Mouse (Mus musculus) CD8-positive naive resting alpha-beta T cell, adult 2 months (primary cell): Measurements from ENCODE around the gene Lrrc74a.
A peak's percentile ranks its signal among the peaks of the same experiment; 100 is the strongest.

Experiments used
- DNase-seq, 2 experiments: peaks; one replicate each; pipeline ENCODE4 v3.0.0; 2022; ENCODE audit warnings: low read depth in 2 of 2, low spot score in 2 of 2

The Lrrc74a gene

DNA sequence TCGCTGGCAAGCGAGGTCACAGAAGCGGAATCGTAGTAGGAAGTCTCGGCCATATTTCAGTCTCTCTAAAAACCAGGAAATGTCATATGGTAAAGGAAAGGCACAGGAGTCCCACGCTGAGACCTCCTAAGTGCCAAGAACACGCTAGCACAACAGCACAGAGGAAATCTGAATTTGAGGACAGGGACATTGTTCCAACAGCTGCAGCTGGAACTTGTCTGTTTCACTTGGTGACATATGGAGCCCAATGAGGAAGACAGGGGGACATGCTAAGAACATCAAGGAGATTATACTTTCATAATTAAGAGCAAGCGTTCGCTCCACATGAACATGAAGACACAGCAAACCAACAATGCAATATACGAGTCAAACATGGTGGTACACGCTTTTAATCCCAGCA lies 17.2 kb upstream of the Lrrc74a start:
- no peak for DNase-seq

DNA sequence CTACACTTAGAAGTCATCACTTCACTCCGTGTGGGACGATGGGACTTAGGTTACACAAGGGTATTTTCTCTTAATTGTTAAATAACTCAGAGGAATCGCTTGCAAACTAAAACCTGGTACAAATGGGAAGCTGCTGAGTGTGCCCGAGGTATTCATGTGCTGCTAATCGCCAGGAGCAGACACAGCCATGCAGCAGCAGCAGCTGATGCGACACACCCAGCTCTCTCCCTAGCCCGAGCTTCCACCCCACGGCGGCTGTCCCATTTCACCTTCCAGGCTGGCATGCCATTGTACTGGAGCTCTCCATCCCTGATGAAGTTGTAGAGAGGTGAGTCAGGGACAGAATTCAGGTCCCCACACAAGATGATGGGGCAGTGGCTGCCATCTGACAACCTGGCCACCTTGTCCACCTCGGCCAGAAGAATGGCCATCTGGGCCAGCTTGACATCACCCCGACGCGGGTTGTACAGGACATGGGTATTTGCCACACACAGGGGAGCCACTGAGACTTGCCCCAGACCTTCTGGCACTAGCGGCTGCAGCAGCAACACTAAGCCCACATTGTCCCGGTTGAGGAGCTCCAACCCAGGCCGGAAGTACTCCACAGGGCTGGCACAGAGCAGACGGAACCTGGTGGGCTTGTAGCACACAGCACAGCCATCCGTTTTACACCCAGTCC lies 14.1 kb upstream of the Lrrc74a start:
- no peak for DNase-seq

DNA sequence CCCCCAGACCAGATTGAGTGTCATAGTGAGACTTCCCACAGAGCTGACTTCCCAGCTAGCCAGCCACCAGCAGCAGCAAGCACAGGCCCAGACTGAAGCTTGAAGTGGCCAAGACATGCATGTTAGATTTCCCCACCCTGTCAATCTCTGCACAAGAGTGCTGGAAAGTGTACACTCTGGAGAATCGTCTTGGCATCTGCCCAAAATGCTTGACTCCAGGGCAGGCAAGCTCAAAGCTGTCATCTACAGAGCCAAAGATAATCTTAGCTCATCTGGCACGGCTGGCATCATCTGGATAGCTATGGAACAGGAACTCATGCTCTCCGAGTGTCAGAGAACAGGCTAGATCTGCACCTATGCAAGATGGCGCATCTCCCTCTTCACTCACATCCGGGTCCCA lies 12.7 kb upstream of the Lrrc74a start:
- no peak for DNase-seq

DNA sequence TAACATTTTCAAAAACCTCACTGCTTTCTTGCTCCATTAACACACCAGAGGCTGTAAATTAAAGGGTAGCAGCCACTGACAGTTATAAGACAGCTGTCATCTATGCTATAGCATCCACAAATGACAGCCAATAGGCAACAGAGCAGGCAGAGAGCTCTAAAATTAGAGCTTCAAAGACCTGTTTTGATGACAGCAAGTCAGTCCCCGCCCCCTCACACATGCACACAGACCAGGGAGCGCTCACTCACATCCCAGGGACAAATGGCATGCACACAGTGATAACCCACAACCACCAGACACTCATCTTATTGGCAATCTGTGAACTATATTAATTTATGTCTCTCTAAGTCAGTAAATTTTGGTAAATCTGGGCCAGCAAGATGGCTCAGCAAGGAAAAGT lies 9.9 kb upstream of the Lrrc74a start:
- DNase-seq = no peak

DNA sequence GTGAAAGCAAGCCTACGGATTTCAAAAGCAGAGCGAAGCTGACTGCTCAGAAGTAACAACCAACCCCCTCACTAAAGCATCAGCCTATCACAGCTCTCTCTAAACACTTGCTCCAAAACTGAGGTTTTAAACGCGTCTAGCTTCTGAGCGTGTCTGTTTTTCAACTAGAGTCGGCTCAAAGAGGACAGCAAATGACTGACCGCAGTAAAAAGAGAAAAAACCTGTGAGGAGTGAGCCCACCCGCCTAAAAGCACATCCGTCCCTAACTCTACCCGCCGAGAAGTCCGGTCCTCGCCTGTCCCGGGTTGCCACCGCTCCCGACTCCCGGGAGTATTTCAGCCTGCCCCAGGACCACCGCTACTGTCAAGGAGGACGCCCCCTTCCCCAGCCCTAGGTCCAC lies 8.5 kb upstream of the Lrrc74a start:
- DNase-seq = no peak

DNA sequence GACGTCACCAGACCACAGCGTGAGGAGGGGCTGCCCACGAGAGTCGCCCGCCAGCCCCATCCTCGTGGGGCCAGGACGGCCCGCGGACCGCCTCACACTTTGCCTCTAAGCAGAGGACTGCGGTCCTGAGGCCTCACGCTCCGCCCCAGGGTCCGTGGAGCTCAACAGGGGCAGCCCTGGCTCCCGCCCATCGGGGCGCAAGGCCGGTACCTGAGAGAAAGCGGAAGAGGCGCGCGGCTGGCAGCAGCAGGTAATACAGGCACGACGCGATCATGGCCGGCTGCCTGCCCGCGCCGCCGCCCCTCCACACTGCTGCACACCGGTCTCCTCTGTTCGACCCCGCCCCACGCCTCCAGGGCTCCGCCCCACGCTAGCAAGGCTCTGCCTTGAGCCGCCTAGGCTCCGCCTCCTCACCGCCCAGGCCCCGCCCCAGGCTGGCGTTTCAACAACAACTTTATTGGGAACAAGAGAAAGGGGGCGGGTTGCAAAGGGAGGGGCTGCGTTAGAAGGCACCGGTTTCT lies 8.0 kb upstream of the Lrrc74a start, which contains the start of gene Angel1:
Gene Angel1, minus strand, starts transcription at position 341 of the 521 bp plus-strand sequence.
- peak; percentile 98 to 99 for DNase-seq

DNA sequence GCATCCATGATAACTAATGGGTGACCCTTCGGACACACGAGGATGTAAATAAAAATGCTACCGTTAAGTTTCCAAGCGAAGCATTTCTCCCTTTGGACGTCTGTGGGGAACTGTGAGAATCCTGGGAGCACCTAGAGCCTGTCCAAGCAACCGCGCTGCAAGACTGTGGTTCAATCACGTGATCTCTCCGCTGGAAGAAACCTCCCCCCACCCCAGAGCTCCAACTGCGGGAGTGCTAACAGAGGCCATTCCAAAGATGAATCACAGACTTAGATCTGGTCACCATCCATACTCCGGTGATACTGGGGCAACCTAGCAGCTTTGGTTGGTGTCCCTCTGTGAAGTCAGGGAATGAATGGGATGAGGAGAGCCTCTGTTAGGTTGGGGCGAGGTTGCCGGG lies 26.9 kb downstream of the Lrrc74a start:
- DNase-seq = no peak

DNA sequence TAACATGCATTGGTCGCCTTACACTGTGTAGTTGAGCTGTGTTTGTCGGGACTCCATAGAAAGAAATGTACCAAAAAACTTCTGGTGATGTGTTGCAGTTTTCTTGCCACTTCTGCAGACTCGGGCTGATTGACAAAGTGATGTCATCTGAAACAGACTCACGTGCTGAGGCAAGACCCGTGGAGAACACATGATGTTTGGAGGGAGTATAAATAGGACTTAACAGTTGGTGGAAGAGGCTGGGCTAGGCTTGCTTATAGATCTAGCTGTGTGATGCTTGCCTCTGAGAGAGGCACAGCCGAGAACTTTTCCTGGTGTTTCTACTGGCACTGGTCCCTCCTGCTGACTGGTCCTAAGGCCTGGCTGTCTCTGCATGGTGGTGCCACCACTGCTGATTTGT lies 29.9 kb downstream of the Lrrc74a start:
- DNase-seq = no peak

DNA sequence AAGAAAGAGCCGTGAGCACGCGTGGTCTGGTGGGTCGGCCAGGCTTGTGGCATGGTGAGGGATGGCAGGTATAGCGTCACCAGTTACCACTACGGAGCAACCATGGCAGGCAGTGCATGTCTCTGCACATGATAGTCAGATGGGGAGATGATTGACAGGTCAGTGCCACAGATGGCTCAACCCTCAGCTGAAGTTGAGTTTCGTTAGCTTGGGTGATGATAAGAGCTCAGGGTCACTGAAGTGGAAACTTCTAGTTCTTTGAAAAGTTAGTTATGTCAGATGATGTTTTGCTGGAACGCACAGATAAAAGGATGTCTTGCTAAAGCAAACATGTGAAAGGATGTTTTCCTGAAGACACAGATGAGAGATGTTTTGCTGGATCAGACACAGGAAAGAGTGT lies 32.3 kb downstream of the Lrrc74a start:
- DNase-seq = no peak

DNA sequence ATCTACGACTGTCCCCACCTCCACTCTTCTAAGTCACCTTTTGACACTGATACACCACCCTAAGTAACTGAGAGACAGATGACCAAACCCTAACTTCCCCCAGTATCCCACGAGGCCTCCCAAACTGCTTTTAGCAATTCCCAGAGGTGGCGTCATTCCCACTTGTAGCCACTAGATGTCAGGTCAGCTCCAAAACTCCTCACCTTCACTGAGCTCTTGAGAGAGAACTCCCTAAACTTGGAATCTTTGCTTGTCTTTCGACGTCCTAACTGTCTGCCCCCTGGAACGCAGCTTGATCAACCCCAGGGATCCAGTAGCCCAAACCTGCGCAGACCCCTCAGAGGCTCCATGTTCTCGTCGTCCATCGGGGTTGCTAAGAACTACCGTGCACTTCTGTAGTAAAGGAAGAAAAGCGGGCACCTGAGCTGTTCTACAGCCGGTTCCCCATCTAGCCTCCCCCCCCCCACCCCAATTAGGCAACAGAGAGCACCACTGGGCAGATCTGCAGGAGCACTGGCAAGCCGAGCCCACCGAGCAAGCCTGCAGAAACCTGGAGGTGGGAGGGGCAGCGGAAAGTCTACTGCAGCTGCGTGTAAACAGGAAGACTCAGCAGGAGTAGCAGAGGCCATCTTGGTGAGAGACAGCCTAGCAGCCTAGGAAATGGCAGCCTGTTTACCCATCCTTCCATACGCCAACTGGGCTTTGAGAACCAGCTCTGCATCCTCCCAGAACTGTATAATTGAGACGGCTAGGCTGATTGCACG lies 33.9 kb downstream of the Lrrc74a start:
- peak in 1 of 2 experiments; percentile 15 for DNase-seq

DNA sequence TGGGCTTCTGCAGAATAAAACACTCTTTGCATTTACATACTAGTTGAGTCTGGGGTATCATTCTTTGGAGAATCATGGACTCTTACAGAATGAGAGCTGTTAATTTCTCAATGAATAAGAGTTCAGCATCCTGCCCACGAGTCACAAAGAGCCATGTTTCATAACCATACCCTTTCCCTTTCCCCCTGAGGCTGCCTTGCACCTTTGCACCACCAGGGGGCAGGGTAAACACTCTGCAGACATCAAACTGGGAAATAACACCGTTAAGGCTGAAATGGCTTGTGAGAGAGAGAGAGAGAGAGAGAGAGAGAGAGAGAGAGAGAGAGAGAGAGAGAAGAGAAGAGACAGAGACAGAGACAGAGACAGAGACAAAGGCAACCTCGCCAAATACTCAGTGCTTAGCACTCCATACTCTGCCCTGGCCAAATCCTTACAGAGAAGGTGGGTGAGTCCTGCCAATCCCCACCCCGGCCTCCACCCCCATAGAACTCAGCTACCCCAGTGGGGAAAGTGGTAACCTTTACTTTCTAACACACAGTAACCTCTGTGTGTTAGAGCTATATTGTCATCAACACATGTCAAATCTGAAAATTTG lies 34.9 kb downstream of the Lrrc74a start:
- DNase-seq = peak; percentile 80 to 90

DNA sequence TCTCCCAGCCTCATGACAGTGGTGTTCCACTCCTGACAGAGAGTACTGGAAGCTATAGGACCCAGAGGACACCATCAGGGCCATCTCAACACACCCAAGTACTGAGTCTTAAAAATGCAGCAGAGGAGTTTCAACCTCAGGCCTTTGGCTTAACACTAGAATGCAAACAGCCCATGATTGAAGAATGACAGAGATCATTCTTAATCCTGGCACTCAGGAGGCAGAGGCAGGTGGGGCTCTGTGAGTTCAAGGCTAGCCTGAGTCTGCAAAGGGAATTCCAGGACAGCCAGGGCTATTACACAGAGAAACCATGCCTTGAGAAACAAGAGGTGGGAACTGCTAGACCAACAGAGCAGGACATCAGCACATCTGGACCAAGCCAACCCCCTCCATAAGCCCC lies 35.6 kb downstream of the Lrrc74a start:
- DNase-seq = no peak

DNA sequence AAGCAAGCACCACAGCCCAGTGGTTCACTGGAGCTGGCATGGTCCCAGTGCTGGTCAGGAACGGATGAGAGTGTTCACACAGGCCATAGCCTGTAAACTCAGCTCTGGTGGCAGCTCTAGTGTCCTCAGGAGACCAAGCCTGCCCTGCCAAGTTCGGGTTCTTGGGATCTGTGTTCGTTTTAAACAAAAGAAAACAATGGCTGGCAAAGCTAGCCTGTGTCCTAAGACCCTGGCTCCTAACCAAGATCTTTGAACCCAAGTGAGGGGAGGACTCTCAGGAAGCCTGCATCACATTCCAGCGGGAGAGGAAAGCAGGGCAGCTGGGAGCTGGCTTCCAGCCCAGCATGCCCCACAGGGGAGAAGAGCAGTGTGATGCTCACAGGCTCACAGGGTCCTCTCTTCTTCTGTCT lies 36.1 kb downstream of the Lrrc74a start:
- DNase-seq = no peak

DNA sequence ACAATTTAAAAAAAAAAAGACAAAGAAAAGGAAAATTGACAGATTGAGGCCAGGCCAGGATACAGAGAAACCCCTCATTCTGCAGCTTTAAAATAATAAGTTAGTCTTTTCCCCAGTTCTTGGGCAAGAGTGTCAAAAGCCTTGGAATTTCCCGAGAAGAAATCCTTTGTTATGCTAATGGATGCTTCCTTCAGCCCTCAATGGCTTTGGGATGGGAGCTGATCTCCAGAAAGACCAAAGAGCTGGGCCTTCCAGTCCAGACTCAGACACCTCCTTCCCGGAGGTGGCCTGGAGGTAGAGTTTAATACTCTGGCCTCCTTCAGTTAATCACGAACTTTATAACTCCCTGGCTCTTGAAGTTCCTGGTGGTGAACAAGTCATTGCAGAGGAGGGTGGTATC lies 36.8 kb downstream of the Lrrc74a start:
- DNase-seq = no peak

DNA sequence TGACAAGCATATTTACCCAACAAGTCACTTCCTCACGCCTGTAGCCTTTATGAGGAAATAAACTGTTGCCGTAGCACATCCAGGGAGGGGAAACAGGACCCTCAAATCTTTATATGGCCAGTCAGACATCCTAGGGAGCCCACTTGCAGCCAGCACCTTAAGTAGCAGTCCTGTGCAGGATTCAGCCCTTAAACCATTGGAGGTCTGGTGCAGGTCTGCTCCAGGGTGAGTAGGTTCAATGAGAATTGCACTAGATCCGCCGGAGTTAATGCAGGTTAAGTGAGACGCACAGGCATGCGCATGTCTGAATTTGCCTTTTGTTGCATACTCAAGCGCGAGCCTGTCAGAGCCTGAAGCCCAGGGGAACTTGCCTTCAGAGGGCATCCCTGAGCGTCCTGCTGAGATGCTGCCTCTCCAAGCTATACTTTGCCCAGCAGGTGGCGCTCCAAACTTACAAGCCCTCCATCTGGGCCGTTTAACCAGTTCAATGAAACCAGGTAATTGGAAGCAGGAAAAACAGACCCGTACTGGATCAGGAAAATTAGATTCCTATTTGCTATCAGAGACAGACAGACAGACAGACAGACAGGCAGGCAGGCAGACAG lies 37.8 kb downstream of the Lrrc74a start:
- peak; percentile 81 to 84 for DNase-seq

DNA sequence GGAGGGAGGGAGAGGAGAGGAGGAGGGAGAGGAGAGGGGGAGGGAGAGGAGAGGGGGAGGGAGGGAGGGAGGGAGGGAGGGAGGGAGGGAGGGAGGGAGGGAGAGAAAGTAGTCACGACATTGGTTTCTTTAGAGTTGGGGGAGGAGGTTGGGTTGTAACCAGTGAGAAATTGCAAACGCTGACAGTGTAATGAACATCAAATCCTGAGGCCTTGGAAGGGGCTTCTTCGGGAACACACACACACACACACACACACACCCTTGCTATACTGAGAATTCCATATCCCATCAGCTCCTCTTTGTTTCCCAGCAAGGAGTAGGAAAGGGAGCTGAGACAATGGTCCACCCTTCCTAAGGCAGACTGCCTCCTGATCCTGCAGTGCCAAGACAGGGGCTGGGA lies 38.4 kb downstream of the Lrrc74a start:
- DNase-seq = no peak

DNA sequence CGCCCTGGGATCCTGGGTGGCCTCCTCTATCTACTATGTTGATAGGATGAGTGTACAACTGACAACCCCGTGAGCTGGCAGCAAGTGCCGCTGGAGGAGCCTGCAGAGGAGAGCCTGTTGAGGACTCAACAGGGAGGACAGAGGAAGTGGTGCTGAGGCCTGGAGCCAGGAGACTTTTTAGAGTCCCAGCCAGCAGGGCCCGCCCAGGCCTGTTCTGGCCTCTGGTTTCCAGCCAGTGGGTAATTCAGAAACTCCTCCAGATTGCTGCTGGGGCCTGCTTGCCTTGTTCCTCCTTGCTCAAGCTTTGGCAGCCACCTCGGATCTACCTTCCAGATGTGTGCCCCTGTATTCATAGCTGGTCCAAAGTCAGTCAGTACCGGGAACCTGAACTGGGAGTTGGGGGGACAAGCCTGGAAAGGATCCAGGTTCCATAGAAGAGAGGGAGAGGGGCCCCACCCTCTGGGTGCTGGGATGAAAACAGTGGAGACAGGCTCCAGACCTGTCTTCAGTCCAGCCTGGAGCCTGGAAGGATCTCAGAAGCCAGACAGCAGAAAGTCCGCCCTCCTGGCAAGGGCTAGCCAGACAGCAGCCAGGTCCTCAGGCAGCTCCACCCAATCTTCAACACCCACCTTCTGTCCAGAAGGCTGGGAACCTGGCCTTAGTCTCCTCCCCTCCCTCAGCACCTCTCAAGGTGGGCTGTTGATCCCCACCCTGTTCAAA lies 41.6 kb downstream of the Lrrc74a start:
- DNase-seq = no peak

DNA sequence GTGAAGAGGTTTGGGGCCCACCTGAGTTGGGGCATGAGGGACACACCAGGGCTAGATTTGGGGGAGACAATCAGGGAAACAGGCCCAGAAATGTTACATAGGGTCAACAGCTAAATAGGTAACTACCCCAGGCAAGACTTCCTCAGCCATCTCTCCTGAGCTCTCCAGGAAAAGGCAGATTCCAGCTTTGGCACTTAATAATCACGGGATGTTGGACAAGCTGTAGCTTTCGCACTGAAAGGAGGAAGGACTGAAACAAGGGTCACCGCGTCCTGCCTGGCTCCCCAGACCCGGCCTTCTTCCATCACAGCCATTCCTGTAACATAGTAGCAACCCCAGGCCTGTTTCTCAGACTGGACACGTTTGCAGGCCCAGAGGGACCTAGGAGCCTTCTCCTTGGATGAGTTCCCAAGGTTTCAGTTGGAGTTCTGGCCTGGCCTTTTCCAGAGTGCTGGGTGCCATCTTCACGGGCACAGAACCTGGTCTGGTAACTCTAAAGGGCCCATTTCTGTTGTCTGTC lies 42.2 kb downstream of the Lrrc74a start:
- DNase-seq = no peak

DNA sequence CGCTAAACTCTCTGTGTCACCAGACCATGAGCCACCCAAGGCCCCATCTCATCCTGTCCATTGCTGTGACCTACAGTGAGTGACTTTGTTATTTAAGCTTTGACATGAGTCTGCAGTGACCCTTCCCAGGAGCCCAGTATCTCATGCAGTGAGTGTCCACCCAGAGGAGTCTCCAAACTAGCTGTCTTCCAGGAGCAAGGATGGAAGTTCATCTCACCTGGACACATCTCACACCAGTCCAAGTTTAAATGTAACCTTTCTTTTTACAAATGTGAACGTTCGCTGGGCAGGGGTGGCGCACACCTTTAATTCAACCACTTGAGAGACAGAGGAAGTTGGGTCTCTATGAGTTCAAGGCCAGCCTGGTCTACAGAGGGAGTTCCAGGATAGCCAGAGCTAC lies 44.4 kb downstream of the Lrrc74a start:
- DNase-seq = no peak

DNA sequence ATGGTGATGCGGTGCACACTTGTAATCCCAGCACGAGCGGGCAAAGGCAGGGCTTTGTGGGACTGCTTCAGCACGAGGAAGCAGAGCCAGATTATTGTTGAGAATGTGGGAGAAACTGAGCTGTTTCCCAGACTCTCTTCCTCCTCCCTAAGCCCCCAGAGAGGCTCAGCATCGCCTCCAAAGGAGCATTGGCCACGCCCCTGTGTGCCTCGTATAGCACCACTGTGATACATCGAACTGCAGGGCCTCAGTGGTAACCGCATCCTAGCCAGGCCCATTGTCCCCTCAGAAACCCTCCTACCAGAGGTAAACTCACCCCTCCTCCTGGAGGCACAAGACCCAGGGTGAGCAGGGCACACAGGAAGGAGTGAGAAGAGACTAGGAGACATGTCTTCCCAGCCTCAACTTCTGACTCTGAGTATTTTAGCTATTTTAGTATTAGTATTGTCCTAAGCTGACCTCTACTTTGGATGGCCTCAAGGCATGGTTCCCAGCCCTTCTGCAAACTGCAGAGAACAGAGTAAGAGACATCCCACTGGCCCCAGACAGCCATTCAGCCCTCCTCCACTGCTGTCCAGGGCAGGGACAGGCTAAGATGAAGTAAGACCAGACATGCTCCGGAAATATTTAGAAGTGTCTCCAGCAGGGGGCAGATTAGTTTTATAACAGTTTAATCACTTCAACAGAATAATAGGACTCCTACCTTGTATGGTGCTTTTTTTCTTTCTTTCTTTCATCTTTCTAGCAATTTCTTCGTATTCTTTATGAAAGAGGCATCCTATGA lies 45.2 kb downstream of the Lrrc74a start:
- DNase-seq = peak in 1 of 2 experiments; percentile 48
